Mouse (Mus musculus) ES-E14 (cell line): ENCODE data around the gene Alpl.

Experiments used
- CHD2 ChIP-seq: IDR thresholded peaks from 2 replicates; pipeline ENCODE4 v1.6.1; 2014; ENCODE audit warnings: mild to moderate bottlenecking, low read depth, low read length, inconsistent platforms
- MAFK ChIP-seq: IDR thresholded peaks from 2 replicates; pipeline ENCODE4 v1.6.1; 2014; ENCODE audit warnings: mild to moderate bottlenecking, low read depth, low read length, inconsistent platforms; ENCODE audit not compliant: insufficient read depth
- ZC3H11A ChIP-seq: IDR thresholded peaks from 2 replicates; pipeline ENCODE4 v1.6.1; 2012; ENCODE audit warnings: low read depth, mild to moderate bottlenecking, inconsistent platforms, low read length, borderline replicate concordance

GRCm38 (mm10) chr4:137801196-137801595 lies 5.0 kb upstream of the Alpl start:
- TF ChIP-seq MAFK (no peak), ZC3H11A (no peak), CHD2 (no peak)
